Comparison of ENCODE assay signal across 22 mouse cellular contexts in genomic region chr10:25520428-25520827, GRCm38 (mm10). TPM values are rescaled to one million over a fixed set of nuclear protein-coding genes. Genes with fewer than 3 reads are reported as not detected.
A peak's percentile ranks its signal among the peaks of the same experiment; 100 is the strongest.
DNase-seq lines count a peak whose midpoint lies in the region; ATAC-seq and TF ChIP-seq lines count a peak whose summit lies in the region.
"Had no signal": no experiment of that assay in that cellular context is flagged by ENCODE, and none has a peak within 500 bp of the region (broad histone marks: within the 10 kb centered on the region; RNA-seq: fewer than 3 reads in every experiment).

No protein-coding gene starts in this region.

- no peak for ATAC-seq in heart, embryonic 11.5 days (replicated peaks; ENCODE audit: insufficient number of reproducible peaks, low FRiP score, low TSS enrichment)
- 0 out of 2 replicates have a peak, but pooled peaks have one; percentile 39 for ATAC-seq in liver, embryonic 11.5 days (replicated peaks; ENCODE audit: low FRiP score)
- no peak for ATAC-seq in liver, embryonic 12.5 days
- ATAC-seq in heart, embryonic 16.5 days (replicated peaks; ENCODE audit: extremely low read depth, insufficient read depth, low FRiP score) = peak; percentile 55; the same call in 1 of the 2 replicates
- peak; percentile 57 for ATAC-seq in liver, postnatal 0 days
- ATAC-seq: midbrain, embryonic 16.5 days had no signal

- peaks cover 9% of the 10 kb centered on the region for H3K36me3 ChIP-seq in heart, embryonic 11.5 days (ENCODE audit: control insufficient read depth, insufficient read depth, low read length)
- peaks cover 4% of the 10 kb centered on the region; the same call in 1 of the 2 replicates for H3K36me3 ChIP-seq in liver, embryonic 11.5 days (ENCODE audit: control insufficient read depth, insufficient read depth, low read length)
- peaks cover 14% of the 10 kb centered on the region; the same call in 1 of the 2 replicates for H3K36me3 ChIP-seq in liver, embryonic 12.5 days
- peaks cover 21% of the 10 kb centered on the region for H3K36me3 ChIP-seq in heart, embryonic 16.5 days (ENCODE audit: control insufficient read depth, insufficient read depth)
- peaks cover 11% of the 10 kb centered on the region for H3K36me3 ChIP-seq in liver, postnatal 0 days (replicated peaks; ENCODE audit: insufficient read depth, low read length)

- no peaks in the 10 kb centered on the region for H3K9me3 ChIP-seq in heart, embryonic 11.5 days (replicated peaks; ENCODE audit: control insufficient read depth, low read length)
- H3K9me3 ChIP-seq in liver, embryonic 11.5 days (ENCODE audit: control insufficient read depth, low read length) = no peaks in the 10 kb centered on the region
- no peaks in the 10 kb centered on the region for H3K9me3 ChIP-seq in liver, embryonic 12.5 days (replicated peaks)
- no peaks in the 10 kb centered on the region for H3K9me3 ChIP-seq in heart, embryonic 16.5 days (replicated peaks; ENCODE audit: control insufficient read depth, low read length)
- H3K9me3 ChIP-seq in liver, postnatal 0 days (ENCODE audit: low read length) = no peaks in the 10 kb centered on the region
- H3K9me3 ChIP-seq: hindbrain, embryonic 12.5 days; neural tube, embryonic 12.5 days had no signal

- TF ChIP-seq CTCF in liver, postnatal 0 days (IDR thresholded peaks at IDR 0.05; ENCODE audit: low read depth) = no peak

- H3K4me3 ChIP-seq in heart, embryonic 11.5 days (ENCODE audit: low read depth, low read length) = no peak overlapping the region
- H3K4me3 ChIP-seq in liver, embryonic 11.5 days (ENCODE audit: low read depth, low read length) = no peak overlapping the region
- no peak overlapping the region for H3K4me3 ChIP-seq in liver, embryonic 12.5 days
- no peak overlapping the region for H3K4me3 ChIP-seq in heart, embryonic 16.5 days (ENCODE audit: low read length)
- no peak overlapping the region for H3K4me3 ChIP-seq in liver, postnatal 0 days (ENCODE audit: low read depth, low read length)
- H3K4me3 ChIP-seq: hindbrain, embryonic 12.5 days; neural tube, embryonic 12.5 days had no signal

- no peak overlapping the region for H3K9ac ChIP-seq in heart, embryonic 11.5 days (ENCODE audit: low read depth, low read length)
- H3K9ac ChIP-seq in liver, embryonic 11.5 days (ENCODE audit: low read depth, low read length) = no peak overlapping the region
- H3K9ac ChIP-seq in liver, embryonic 12.5 days = no peak overlapping the region
- H3K9ac ChIP-seq in heart, embryonic 16.5 days (ENCODE audit: low read length) = no peak overlapping the region
- H3K9ac ChIP-seq in liver, postnatal 0 days (replicated peaks) = no peak overlapping the region
- H3K9ac ChIP-seq: hindbrain, embryonic 12.5 days; neural tube, embryonic 12.5 days had no signal

- 73% methylated on average over 5 of the region's 5 CpGs for WGBS in heart, embryonic 11.5 days (ENCODE audit: insufficient replicate concordance)
- 71% methylated on average over 5 of the region's 5 CpGs for WGBS in liver, embryonic 11.5 days
- WGBS in liver, embryonic 12.5 days (ENCODE audit: insufficient replicate concordance) = 61% methylated on average over 5 of the region's 5 CpGs
- 64% methylated on average over 5 of the region's 5 CpGs for WGBS in heart, embryonic 16.5 days
- 70% methylated on average over 5 of the region's 5 CpGs for WGBS in liver, postnatal 0 days (ENCODE audit: insufficient replicate concordance)

- DNase-seq in heart, adult 18-20 months = peak; percentile 32 to 42
- no peak for DNase-seq in liver, embryonic 11.5 days (ENCODE audit: low spot score)
- no peak for DNase-seq in liver, postnatal 0 days
- no peak for DNase-seq in thymus, postnatal 4 days
- DNase-seq in spleen, adult 18-20 months = no peak
- DNase-seq: adrenal gland, postnatal 25 days; B cell, adult 2 months had no signal

- no peaks in the 10 kb centered on the region; the same call in 1 of the 2 replicates for H3K4me1 ChIP-seq in heart, embryonic 11.5 days (ENCODE audit: control insufficient read depth, insufficient read depth, low read length)
- H3K4me1 ChIP-seq in liver, embryonic 11.5 days (replicated peaks; ENCODE audit: control insufficient read depth, insufficient read depth, low read length) = 0 out of 2 replicates have a peak, but pooled peaks cover 2% of the 10 kb centered on the region
- H3K4me1 ChIP-seq in liver, embryonic 12.5 days = 0 out of 2 replicates have a peak, but pooled peaks cover 5% of the 10 kb centered on the region
- H3K4me1 ChIP-seq in heart, embryonic 16.5 days (ENCODE audit: control insufficient read depth, insufficient read depth, low read length) = no peaks in the 10 kb centered on the region
- peaks cover 18% of the 10 kb centered on the region for H3K4me1 ChIP-seq in liver, postnatal 0 days (ENCODE audit: insufficient read depth)
- H3K4me1 ChIP-seq: hindbrain, embryonic 12.5 days; neural tube, embryonic 12.5 days had no signal

- no peaks in the 10 kb centered on the region for H3K27me3 ChIP-seq in heart, embryonic 11.5 days (ENCODE audit: control insufficient read depth, insufficient read depth, low read length)
- H3K27me3 ChIP-seq in liver, embryonic 11.5 days (replicated peaks; ENCODE audit: control insufficient read depth, insufficient read depth, low read length) = no peaks in the 10 kb centered on the region
- H3K27me3 ChIP-seq in liver, embryonic 12.5 days (replicated peaks) = no peaks in the 10 kb centered on the region
- no peaks in the 10 kb centered on the region for H3K27me3 ChIP-seq in heart, embryonic 16.5 days (ENCODE audit: control insufficient read depth, insufficient read depth, low read length)
- no peaks in the 10 kb centered on the region for H3K27me3 ChIP-seq in liver, postnatal 0 days (ENCODE audit: insufficient read depth, low read length)
- H3K27me3 ChIP-seq: hindbrain, embryonic 12.5 days; neural tube, embryonic 12.5 days had no signal

- H3K27ac ChIP-seq in heart, embryonic 11.5 days (ENCODE audit: low read depth, low read length) = no peak overlapping the region
- H3K27ac ChIP-seq in liver, embryonic 11.5 days (ENCODE audit: low read depth, low read length) = no peak overlapping the region; the same call in 1 of the 2 replicates
- no peak overlapping the region; the same call in 1 of the 2 replicates for H3K27ac ChIP-seq in liver, embryonic 12.5 days
- H3K27ac ChIP-seq in heart, embryonic 16.5 days (ENCODE audit: low read length) = no peak overlapping the region
- H3K27ac ChIP-seq in liver, postnatal 0 days (ENCODE audit: low read depth) = peak overlapping the region; percentile 81
- H3K27ac ChIP-seq: hindbrain, embryonic 12.5 days; kidney, postnatal 0 days; neural tube, embryonic 12.5 days had no signal

- no peak overlapping the region for H3K4me2 ChIP-seq in heart, embryonic 11.5 days
- no peak overlapping the region for H3K4me2 ChIP-seq in liver, embryonic 11.5 days
- H3K4me2 ChIP-seq in liver, embryonic 12.5 days = no peak overlapping the region
- no peak overlapping the region for H3K4me2 ChIP-seq in heart, embryonic 16.5 days (ENCODE audit: low read depth, low read length)
- no peak overlapping the region for H3K4me2 ChIP-seq in liver, postnatal 0 days (ENCODE audit: low read depth, low read length)
- H3K4me2 ChIP-seq: hindbrain, embryonic 12.5 days; neural tube, embryonic 12.5 days had no signal

- TF ChIP-seq EP300 in liver, postnatal 0 days (IDR thresholded peaks at IDR 0.05; ENCODE audit: low read depth) = no peak

RNA-seq across cellular contexts. Expression of gene Smlr1, which starts 15.6 kb away (rescaled TPM):
- not detected for total RNA-seq in heart, adult 18-20 months (2021)
- not detected in 2 replicates for polyA plus RNA-seq in heart, embryonic 11.5 days (2014; fragmentation: Nextera tagmentation; extraction: Ambion mirVana)
- polyA plus RNA-seq in liver, embryonic 11.5 days (2014; fragmentation: Nextera tagmentation; extraction: Ambion mirVana) = 2.2 and 2.4 TPM in 2 replicates
- 4.9 and 5.0 TPM in 2 replicates for polyA plus RNA-seq in liver, embryonic 12.5 days (2016; fragmentation: Nextera tagmentation; extraction: Ambion mirVana)
- not detected in 2 replicates for polyA plus RNA-seq in heart, embryonic 16.5 days (2015; fragmentation: Nextera tagmentation; extraction: Ambion mirVana)
- polyA plus RNA-seq in liver, postnatal 0 days (2015; fragmentation: Nextera tagmentation; extraction: Ambion mirVana) = 64.3 and 73.2 TPM in 2 replicates
- total RNA-seq: adrenal gland, postnatal 25 days; ES-E14; gastrocnemius, postnatal 4 days; layer of hippocampus, postnatal 25 days; left cerebral cortex, postnatal 36 days; megakaryocyte, adult 5-6 weeks had no signal
- polyA plus RNA-seq: cortical plate, adult 2 months; hindbrain, embryonic 12.5 days; neural tube, embryonic 12.5 days; spleen, adult 2 months; testis, adult 2 months had no signal

Comparison
In these comparisons a context has a peak if more than half of its experiments do, and no peak if none do; other contexts are left out.
1. ATAC-seq: peak in liver, embryonic 11.5 days (single experiment), heart, embryonic 16.5 days (single experiment) and liver, postnatal 0 days (single experiment); none in heart, embryonic 11.5 days (single experiment) and liver, embryonic 12.5 days (single experiment).
2. RNA of gene Smlr1, which starts 15.6 kb away (polyA plus RNA-seq): 64.3 to 73.2 TPM in liver, postnatal 0 days; 4.9 to 5.0 TPM in liver, embryonic 12.5 days, 2.2 to 2.4 TPM in liver, embryonic 11.5 days, not detected in heart, embryonic 16.5 days and not detected in heart, embryonic 11.5 days; every median in the first group is over 10 times any median in the second.
3. DNase-seq: peak in heart, adult 18-20 months (2 of 2); none in liver, embryonic 11.5 days (single experiment), liver, postnatal 0 days (single experiment), thymus, postnatal 4 days (single experiment) and spleen, adult 18-20 months (0 of 2).